Mouse (Mus musculus): ENCODE data around the gene Gm14214. TPM values are rescaled to one million over a fixed set of nuclear protein-coding genes. Genes with fewer than 3 reads are reported as not detected.

The Gm14214 gene
- total and polyA plus RNA-seq, 3 experiments, result not detected

GRCm38 (mm10) chr2:154782856-154783650 is 13.2 kb upstream of the Gm14214 start:
- no peak overlapping the region for H3K4me3 ChIP-seq (ENCODE audit: low read depth, low read length)

GRCm38 (mm10) chr2:154782361-154782760 is 12.5 kb upstream of the Gm14214 start:
- peaks cover 37% of the 10 kb centered on the region for H3K4me1 ChIP-seq (ENCODE audit: insufficient read depth, low read depth, low read length)
- peaks cover 24% of the 10 kb centered on the region for H3K27me3 ChIP-seq (ENCODE audit: insufficient read depth, low read length)
- no peak overlapping the region for H3K4me3 ChIP-seq (ENCODE audit: low read depth, low read length)
- no peaks in the 10 kb centered on the region for H3K36me3 ChIP-seq (replicated peaks)
- TF ChIP-seq CTCF (IDR thresholded peaks at IDR 0.05; ENCODE audit: low read depth, low read length) (no peak), GATA2 (IDR thresholded peaks at IDR 0.05; ENCODE audit: borderline replicate concordance, low read depth, low read length) (no peak), POLR2AphosphoS5 (IDR thresholded peaks at IDR 0.05; ENCODE audit: insufficient replicate concordance, low read depth, low read length) (no peak), TAL1 (conservative IDR thresholded peaks at IDR 0.05; ENCODE audit: low read depth, low read length) (no peak), GATA1 (IDR thresholded peaks at IDR 0.05; ENCODE audit: borderline replicate concordance, low read length) (no peak)
- no peak for ATAC-seq (ENCODE audit: extremely low read depth, insufficient number of reproducible peaks, low FRiP score, poor library complexity, severe bottlenecking)
- no peaks in the 10 kb centered on the region for H3K9me3 ChIP-seq (replicated peaks)
- DNase-seq (ENCODE audit: low spot score), result no peak

More at GRCm38 (mm10) chr2:154782856-154783650, 13.2 kb upstream of the Gm14214 start:
- TF ChIP-seq GATA1 (IDR thresholded peaks at IDR 0.05; ENCODE audit: borderline replicate concordance, low read length) (no peak), POLR2AphosphoS5 (IDR thresholded peaks at IDR 0.05; ENCODE audit: insufficient replicate concordance, low read depth, low read length) (no peak), GATA2 (IDR thresholded peaks at IDR 0.05; ENCODE audit: borderline replicate concordance, low read depth, low read length) (no peak), TAL1 (conservative IDR thresholded peaks at IDR 0.05; ENCODE audit: low read depth, low read length) (no peak), CTCF (IDR thresholded peaks at IDR 0.05; ENCODE audit: low read depth, low read length) (no peak)
- Histone ChIP-seq H3K4me1 (ENCODE audit: insufficient read depth, low read depth, low read length) (peaks cover 40% of the 10 kb centered on the region), H3K27me3 (ENCODE audit: insufficient read depth, low read length) (peaks cover 24% of the 10 kb centered on the region), H3K36me3 (replicated peaks) (no peaks in the 10 kb centered on the region), H3K9me3 (replicated peaks) (no peaks in the 10 kb centered on the region)
- DNase-seq (ENCODE audit: low spot score) (no peak), ATAC-seq (ENCODE audit: extremely low read depth, insufficient number of reproducible peaks, low FRiP score, poor library complexity, severe bottlenecking) (no peak)

- Histone ChIP-seq H3K36me3 (replicated peaks) (no peaks in the 10 kb centered on the region), H3K9me3 (replicated peaks) (no peaks in the 10 kb centered on the region), H3K4me1 (ENCODE audit: insufficient read depth, low read depth, low read length) (peaks cover 18% of the 10 kb centered on the region), H3K27me3 (ENCODE audit: insufficient read depth, low read length) (peaks cover 28% of the 10 kb centered on the region), H3K4me3 (ENCODE audit: low read depth, low read length) (no peak overlapping the region)
- DNase-seq (ENCODE audit: low spot score), result no peak
- no peak for TF ChIP-seq GATA1 (IDR thresholded peaks at IDR 0.05; ENCODE audit: borderline replicate concordance, low read length)
- ATAC-seq (ENCODE audit: extremely low read depth, insufficient number of reproducible peaks, low FRiP score, poor library complexity, severe bottlenecking), result no peak
These were observed 9.8 kb upstream of the Gm14214 start for GRCm38 (mm10) chr2:154779648-154780047.

DNA sequence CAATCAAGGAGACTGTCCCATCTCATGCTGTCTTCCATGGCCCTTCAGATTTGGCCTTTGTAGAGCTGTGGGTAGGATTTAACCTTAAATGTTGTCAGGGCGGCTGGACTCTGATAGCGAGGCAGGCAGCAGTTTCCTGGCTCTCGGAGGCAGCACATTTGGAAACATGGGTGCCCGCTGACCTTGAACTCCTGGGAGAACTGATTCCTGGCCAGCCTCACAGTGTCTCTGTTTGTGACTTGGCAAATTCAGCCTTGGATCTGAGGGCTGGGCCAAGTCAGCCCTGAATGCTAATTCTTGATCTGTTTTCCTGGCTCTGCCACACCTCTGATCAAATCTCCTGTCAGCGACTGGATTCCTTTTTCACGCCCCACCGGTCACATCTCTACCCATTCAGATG is 6.7 kb upstream of the Gm14214 start:
- ATAC-seq (ENCODE audit: extremely low read depth, insufficient number of reproducible peaks, low FRiP score, poor library complexity, severe bottlenecking), result no peak

GRCm38 (mm10) chr2:154774032-154774431 is 4.2 kb upstream of the Gm14214 start:
- ATAC-seq (ENCODE audit: extremely low read depth, insufficient number of reproducible peaks, low FRiP score, poor library complexity, severe bottlenecking) (no peak), DNase-seq (ENCODE audit: low spot score) (no peak)
- no peak for TF ChIP-seq GATA2 (IDR thresholded peaks at IDR 0.05; ENCODE audit: borderline replicate concordance, low read depth, low read length)
- TF ChIP-seq TAL1 (conservative IDR thresholded peaks at IDR 0.05; ENCODE audit: low read depth, low read length), result no peak
- TF ChIP-seq CTCF (IDR thresholded peaks at IDR 0.05; ENCODE audit: low read depth, low read length), result no peak
- TF ChIP-seq GATA1 (IDR thresholded peaks at IDR 0.05; ENCODE audit: borderline replicate concordance, low read length), result no peak
- no peak for TF ChIP-seq POLR2AphosphoS5 (IDR thresholded peaks at IDR 0.05; ENCODE audit: insufficient replicate concordance, low read depth, low read length)
- H3K36me3 ChIP-seq (replicated peaks), result no peaks in the 10 kb centered on the region
- H3K27me3 ChIP-seq (ENCODE audit: insufficient read depth, low read length), result peaks cover 14% of the 10 kb centered on the region
- peaks cover 5% of the 10 kb centered on the region; the same call in 1 of the 2 replicates for H3K9me3 ChIP-seq (replicated peaks)
- no peak overlapping the region for H3K4me3 ChIP-seq (ENCODE audit: low read depth, low read length)
- H3K4me1 ChIP-seq (ENCODE audit: insufficient read depth, low read depth, low read length), result peaks cover 9% of the 10 kb centered on the region; the same call in 1 of the 2 replicates

More for the DNA sequence above, 6.7 kb upstream of the Gm14214 start:
- peaks cover 5% of the 10 kb centered on the region; the same call in 1 of the 2 replicates for H3K9me3 ChIP-seq (replicated peaks)
- DNase-seq (ENCODE audit: low spot score), result no peak
- no peak overlapping the region for H3K4me3 ChIP-seq (ENCODE audit: low read depth, low read length)
- H3K36me3 ChIP-seq (replicated peaks), result no peaks in the 10 kb centered on the region
- peaks cover 26% of the 10 kb centered on the region for H3K27me3 ChIP-seq (ENCODE audit: insufficient read depth, low read length)
- TF ChIP-seq POLR2AphosphoS5 (IDR thresholded peaks at IDR 0.05; ENCODE audit: insufficient replicate concordance, low read depth, low read length) (no peak), GATA2 (IDR thresholded peaks at IDR 0.05; ENCODE audit: borderline replicate concordance, low read depth, low read length) (no peak), GATA1 (IDR thresholded peaks at IDR 0.05; ENCODE audit: borderline replicate concordance, low read length) (no peak), TAL1 (conservative IDR thresholded peaks at IDR 0.05; ENCODE audit: low read depth, low read length) (no peak), CTCF (IDR thresholded peaks at IDR 0.05; ENCODE audit: low read depth, low read length) (no peak)
- peaks cover 12% of the 10 kb centered on the region; the same call in 1 of the 2 replicates for H3K4me1 ChIP-seq (ENCODE audit: insufficient read depth, low read depth, low read length)

DNA sequence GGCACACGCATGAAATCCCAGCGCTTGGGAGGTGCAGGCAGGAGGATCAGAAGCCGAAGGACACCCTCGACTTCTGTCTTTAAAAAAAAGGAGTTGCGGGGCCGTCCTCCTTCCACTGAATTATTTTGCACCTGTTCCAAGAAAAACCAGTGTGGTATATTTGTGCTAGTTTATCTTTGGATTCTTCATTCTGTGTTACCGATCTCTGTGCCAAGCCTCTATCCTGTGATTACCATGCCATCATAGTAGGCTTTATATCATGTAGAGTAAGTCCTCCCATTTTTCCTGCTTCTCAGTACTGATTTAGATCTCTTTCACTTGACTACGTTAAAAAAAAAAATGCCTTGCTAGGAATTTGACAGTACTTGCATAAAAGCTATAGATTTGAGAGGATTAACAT is 1.8 kb upstream of the Gm14214 start:
- Histone ChIP-seq H3K4me1 (ENCODE audit: insufficient read depth, low read depth, low read length) (peaks cover 18% of the 10 kb centered on the region), H3K4me3 (ENCODE audit: low read depth, low read length) (no peak overlapping the region), H3K36me3 (replicated peaks) (no peaks in the 10 kb centered on the region), H3K9me3 (replicated peaks) (peaks cover 5% of the 10 kb centered on the region; the same call in 1 of the 2 replicates), H3K27me3 (ENCODE audit: insufficient read depth, low read length) (peaks cover 7% of the 10 kb centered on the region)
- DNase-seq (ENCODE audit: low spot score) (no peak), ATAC-seq (ENCODE audit: extremely low read depth, insufficient number of reproducible peaks, low FRiP score, poor library complexity, severe bottlenecking) (no peak)
- TF ChIP-seq TAL1 (conservative IDR thresholded peaks at IDR 0.05; ENCODE audit: low read depth, low read length) (no peak), GATA1 (IDR thresholded peaks at IDR 0.05; ENCODE audit: borderline replicate concordance, low read length) (no peak), POLR2AphosphoS5 (IDR thresholded peaks at IDR 0.05; ENCODE audit: insufficient replicate concordance, low read depth, low read length) (no peak), GATA2 (IDR thresholded peaks at IDR 0.05; ENCODE audit: borderline replicate concordance, low read depth, low read length) (no peak), CTCF (IDR thresholded peaks at IDR 0.05; ENCODE audit: low read depth, low read length) (no peak)

Measured in G1E (cell line).